Mouse (Mus musculus): ENCODE data around the gene Ripor3. TPM values are rescaled to one million over a fixed set of nuclear protein-coding genes. Genes with fewer than 3 reads are reported as not detected.
A peak's percentile ranks its signal among the peaks of the same experiment; 100 is the strongest.

The Ripor3 gene
- polyA plus RNA-seq, 1 experiment from 2014 or later, result 2.3 TPM

DNA sequence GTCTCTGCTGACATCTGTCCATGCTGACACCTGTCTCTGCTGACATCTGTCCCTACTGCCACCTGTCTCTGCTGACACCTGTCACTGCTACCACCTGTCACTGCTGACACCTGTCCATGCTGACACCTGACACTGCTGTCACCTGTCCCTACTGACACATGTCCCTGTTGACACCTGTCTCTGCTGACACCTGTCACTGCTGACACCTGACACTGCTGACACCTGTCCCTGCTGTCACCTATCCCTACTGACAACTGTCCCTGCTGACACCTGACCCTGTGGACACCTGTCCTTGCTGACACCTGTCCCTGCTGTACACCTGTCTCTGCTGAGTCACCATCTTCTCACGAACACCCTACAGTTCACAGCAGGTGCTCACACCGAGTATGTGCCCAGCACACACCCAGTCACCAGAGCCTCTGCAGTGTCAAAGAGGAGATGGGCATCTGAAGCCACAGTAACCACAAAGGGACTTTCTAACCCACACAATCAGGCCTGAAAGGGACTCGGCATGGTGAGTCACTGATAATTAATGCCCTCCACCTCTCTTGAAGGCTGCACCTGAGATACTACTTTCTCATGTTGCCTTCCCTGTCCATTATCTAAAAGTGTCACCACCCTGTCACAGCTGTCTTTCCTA, 13.5 kb upstream of the Ripor3 start:
- no peak overlapping the region for H3K4me2 ChIP-seq (ENCODE audit: low read length)
- H3K27me3 ChIP-seq (ENCODE audit: insufficient read depth, low read length), result no peaks in the 10 kb centered on the region
- H3K27ac ChIP-seq, result no peak overlapping the region
- no peak for TF ChIP-seq CTCF (IDR thresholded peaks at IDR 0.05; ENCODE audit: low read depth)
- no peaks in the 10 kb centered on the region for H3K4me1 ChIP-seq (replicated peaks; ENCODE audit: insufficient read depth, low read length)
- H3K36me3 ChIP-seq (ENCODE audit: insufficient read depth, low read length), result 0 out of 2 replicates have a peak, but pooled peaks cover 1% of the 10 kb centered on the region
- no peak overlapping the region for H3K4me3 ChIP-seq (replicated peaks; ENCODE audit: low read depth, low read length)
- DNase-seq (ENCODE audit: low spot score) (no peak), ATAC-seq (replicated peaks; ENCODE audit: low FRiP score, low read depth) (no peak)
- H3K9ac ChIP-seq (ENCODE audit: low read depth, low read length), result no peak overlapping the region
- 68% methylated on average over 3 of the region's 3 CpGs for WGBS
- no peaks in the 10 kb centered on the region for H3K9me3 ChIP-seq (replicated peaks; ENCODE audit: low read length)

DNA sequence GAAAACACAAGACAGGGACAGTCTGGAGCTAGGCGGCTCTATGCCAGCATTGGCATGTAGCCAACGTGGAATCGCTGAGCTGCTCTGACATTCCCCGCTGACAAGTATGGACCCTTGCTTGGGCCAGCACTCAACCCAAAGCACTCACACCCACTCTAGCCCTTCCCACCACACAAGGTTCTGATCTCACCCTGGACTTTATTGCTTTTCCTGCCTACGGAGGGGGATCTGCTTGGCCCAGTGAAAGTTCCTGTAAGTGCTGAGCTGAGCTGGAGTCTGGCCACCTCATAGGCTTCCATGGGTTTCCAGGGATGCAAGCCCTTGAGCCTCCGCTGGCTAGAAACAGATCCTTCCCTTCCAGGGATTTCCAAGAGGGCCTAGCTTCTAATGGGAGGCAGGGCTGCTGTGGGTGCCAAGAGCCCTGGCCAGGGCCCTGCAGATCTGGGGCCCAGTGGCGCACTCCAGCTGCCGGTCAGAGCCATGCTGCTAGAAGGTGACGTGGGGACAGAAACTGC, 8.8 kb upstream of the Ripor3 start:
- TF ChIP-seq CTCF (IDR thresholded peaks at IDR 0.05; ENCODE audit: low read depth), result no peak
- Histone ChIP-seq H3K27me3 (ENCODE audit: insufficient read depth, low read length) (no peaks in the 10 kb centered on the region), H3K9me3 (replicated peaks; ENCODE audit: low read length) (no peaks in the 10 kb centered on the region), H3K4me3 (replicated peaks; ENCODE audit: low read depth, low read length) (no peak overlapping the region), H3K9ac (ENCODE audit: low read depth, low read length) (no peak overlapping the region), H3K4me2 (ENCODE audit: low read length) (no peak overlapping the region), H3K4me1 (replicated peaks; ENCODE audit: insufficient read depth, low read length) (no peaks in the 10 kb centered on the region), H3K36me3 (ENCODE audit: insufficient read depth, low read length) (no peaks in the 10 kb centered on the region), H3K27ac (no peak overlapping the region)
- 71% methylated on average over 9 of the region's 9 CpGs for WGBS
- no peak for ATAC-seq (replicated peaks; ENCODE audit: low FRiP score, low read depth)
- no peak for DNase-seq (ENCODE audit: low spot score)

DNA sequence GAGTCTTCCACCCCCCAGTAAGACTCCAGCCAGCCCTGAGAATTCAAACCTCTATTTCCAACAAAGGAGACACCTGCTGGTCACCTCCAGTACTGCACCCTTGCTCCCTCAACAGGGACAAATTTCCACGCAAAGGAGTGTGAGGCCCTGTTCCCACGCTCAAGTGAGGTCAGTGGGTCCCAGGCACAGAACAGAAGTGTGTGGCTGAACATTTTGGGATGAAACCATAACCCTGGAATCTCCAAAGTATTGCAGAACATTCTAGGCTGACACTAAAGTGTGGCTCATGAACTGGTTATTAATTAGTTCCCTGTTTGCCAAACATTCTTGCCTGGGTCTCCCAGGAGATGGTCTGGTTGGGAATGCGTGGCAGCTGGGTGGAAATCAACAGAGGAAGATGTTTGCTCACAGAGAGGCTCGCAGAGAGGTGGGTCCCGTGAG, 6.6 kb upstream of the Ripor3 start:
- peak overlapping the region; percentile 33; the same call in 1 of the 2 replicates for H3K27ac ChIP-seq
- no peak overlapping the region for H3K9ac ChIP-seq (ENCODE audit: low read depth, low read length)
- DNase-seq (ENCODE audit: low spot score), result peak; percentile 79

DNA sequence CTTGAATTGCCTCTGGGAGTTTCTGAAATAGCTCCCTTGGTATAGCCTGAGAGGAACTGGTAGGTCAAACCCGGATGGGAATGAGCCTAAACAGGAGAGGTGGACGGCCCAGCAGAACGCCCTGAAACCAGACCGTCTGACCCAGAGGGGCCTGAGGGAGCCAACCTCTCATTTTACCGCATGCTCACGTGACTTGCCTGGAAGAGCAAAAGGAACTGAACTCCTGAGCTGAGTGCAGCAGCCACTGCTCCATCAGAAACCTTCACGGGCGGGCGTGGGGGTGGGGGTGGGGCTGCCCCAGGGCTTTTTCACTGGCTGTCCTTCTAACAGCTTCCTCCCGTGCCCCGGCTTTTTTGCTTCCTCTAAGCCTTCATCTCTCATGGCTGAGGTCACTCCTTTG, 475 bp upstream of the Ripor3 start:
- no peak overlapping the region for H3K27ac ChIP-seq
- no peak for DNase-seq (ENCODE audit: low spot score)

More for the DNA sequence above, 6.6 kb upstream of the Ripor3 start:
- Histone ChIP-seq H3K4me2 (ENCODE audit: low read length) (no peak overlapping the region), H3K27me3 (ENCODE audit: insufficient read depth, low read length) (no peaks in the 10 kb centered on the region), H3K9me3 (replicated peaks; ENCODE audit: low read length) (no peaks in the 10 kb centered on the region), H3K36me3 (ENCODE audit: insufficient read depth, low read length) (no peaks in the 10 kb centered on the region), H3K4me3 (replicated peaks; ENCODE audit: low read depth, low read length) (no peak overlapping the region), H3K4me1 (replicated peaks; ENCODE audit: insufficient read depth, low read length) (0 out of 2 replicates have a peak, but pooled peaks cover 3% of the 10 kb centered on the region)
- 34% methylated on average over 5 of the region's 5 CpGs for WGBS
- ATAC-seq (replicated peaks; ENCODE audit: low FRiP score, low read depth), result no peak; the same call in 1 of the 2 replicates
- peak; percentile 84 for TF ChIP-seq CTCF (IDR thresholded peaks at IDR 0.05; ENCODE audit: low read depth)

DNA sequence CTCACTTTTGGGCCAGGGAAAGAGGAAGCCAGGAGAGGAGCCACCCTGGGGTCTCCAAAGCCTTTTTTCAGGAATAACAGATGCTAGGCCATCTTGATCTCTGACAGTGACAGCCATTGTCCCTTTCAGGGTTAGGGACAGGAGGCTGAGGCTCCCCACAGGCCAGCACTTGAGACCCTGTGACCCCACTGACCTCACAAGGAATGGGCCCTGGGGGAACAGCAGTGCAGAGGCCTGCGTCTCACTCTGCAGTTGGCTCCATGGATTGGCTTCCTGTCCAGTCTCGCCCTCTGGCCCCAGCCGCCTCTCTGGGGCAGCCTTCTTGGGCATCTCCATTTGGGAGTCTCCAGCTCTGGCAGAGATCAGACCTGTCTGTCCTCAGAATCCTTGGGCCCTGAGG, 2.3 kb downstream of the Ripor3 start:
- Histone ChIP-seq H3K4me1 (replicated peaks; ENCODE audit: insufficient read depth, low read length) (peaks cover 17% of the 10 kb centered on the region; the same call in 1 of the 2 replicates), H3K27me3 (ENCODE audit: insufficient read depth, low read length) (no peaks in the 10 kb centered on the region), H3K36me3 (ENCODE audit: insufficient read depth, low read length) (no peaks in the 10 kb centered on the region), H3K9ac (ENCODE audit: low read depth, low read length) (no peak overlapping the region), H3K4me2 (ENCODE audit: low read length) (no peak overlapping the region), H3K27ac (no peak overlapping the region), H3K4me3 (replicated peaks; ENCODE audit: low read depth, low read length) (no peak overlapping the region), H3K9me3 (replicated peaks; ENCODE audit: low read length) (no peaks in the 10 kb centered on the region)
- no peak for TF ChIP-seq CTCF (IDR thresholded peaks at IDR 0.05; ENCODE audit: low read depth)
- DNase-seq (ENCODE audit: low spot score) (no peak), ATAC-seq (replicated peaks; ENCODE audit: low FRiP score, low read depth) (no peak)
- WGBS, result 86% methylated on average over 3 of the region's 3 CpGs

More for the DNA sequence above, 475 bp upstream of the Ripor3 start:
- 14% methylated on average over 11 of the region's 11 CpGs for WGBS
- no peaks in the 10 kb centered on the region for H3K27me3 ChIP-seq (ENCODE audit: insufficient read depth, low read length)
- no peak overlapping the region for H3K4me2 ChIP-seq (ENCODE audit: low read length)
- no peaks in the 10 kb centered on the region for H3K9me3 ChIP-seq (replicated peaks; ENCODE audit: low read length)
- TF ChIP-seq CTCF (IDR thresholded peaks at IDR 0.05; ENCODE audit: low read depth), result no peak
- peaks cover 15% of the 10 kb centered on the region; the same call in 1 of the 2 replicates for H3K4me1 ChIP-seq (replicated peaks; ENCODE audit: insufficient read depth, low read length)
- H3K4me3 ChIP-seq (replicated peaks; ENCODE audit: low read depth, low read length), result no peak overlapping the region
- no peak overlapping the region for H3K9ac ChIP-seq (ENCODE audit: low read depth, low read length)
- no peaks in the 10 kb centered on the region for H3K36me3 ChIP-seq (ENCODE audit: insufficient read depth, low read length)
- no peak for ATAC-seq (replicated peaks; ENCODE audit: low FRiP score, low read depth)

DNA sequence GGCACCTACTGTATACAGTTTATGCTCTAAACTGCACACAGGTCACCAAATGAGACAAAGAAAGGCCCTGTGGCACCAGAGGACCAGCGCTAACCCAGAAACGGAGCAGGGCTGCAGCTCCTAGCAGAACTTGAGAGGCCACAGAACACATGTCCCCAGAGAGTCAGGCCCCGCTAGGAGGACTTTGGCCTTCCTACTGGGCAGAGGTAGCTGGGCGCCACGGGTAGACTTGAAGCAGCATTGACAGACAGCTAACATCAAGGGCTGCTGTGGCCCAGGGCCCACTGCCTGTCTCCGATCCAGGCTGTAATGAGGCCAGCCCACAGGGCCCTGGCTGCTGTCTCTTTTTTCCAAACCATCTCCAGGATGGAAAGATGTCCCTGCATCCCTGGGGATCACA, 3.9 kb downstream of the Ripor3 start:
- DNase-seq (ENCODE audit: low spot score), result no peak
- Histone ChIP-seq H3K36me3 (ENCODE audit: insufficient read depth, low read length) (no peaks in the 10 kb centered on the region), H3K9ac (ENCODE audit: low read depth, low read length) (no peak overlapping the region), H3K9me3 (replicated peaks; ENCODE audit: low read length) (no peaks in the 10 kb centered on the region), H3K27me3 (ENCODE audit: insufficient read depth, low read length) (no peaks in the 10 kb centered on the region), H3K4me3 (replicated peaks; ENCODE audit: low read depth, low read length) (no peak overlapping the region), H3K27ac (no peak overlapping the region), H3K4me1 (replicated peaks; ENCODE audit: insufficient read depth, low read length) (peaks cover 19% of the 10 kb centered on the region; the same call in 1 of the 2 replicates), H3K4me2 (ENCODE audit: low read length) (no peak overlapping the region)
- 82% methylated on average over 6 of the region's 6 CpGs for WGBS
- ATAC-seq (replicated peaks; ENCODE audit: low FRiP score, low read depth), result no peak
- TF ChIP-seq CTCF (IDR thresholded peaks at IDR 0.05; ENCODE audit: low read depth), result no peak
